Mouse (Mus musculus): Measurements from ENCODE around the gene Dnah8.
"Not testable (repeated sequence)": the region's sequence is repeated elsewhere in the genome, so short reads cannot be mapped to it uniquely, and the experiment has no call there.

Dnah8 gene

GRCm38 (mm10) chr17:30624132-30624531 is at the start of gene Dnah8:
Dnah8 (plus strand) TSS chr17:30624354.
- DNase-seq: not testable (repeated sequence)

GRCm38 (mm10) chr17:30574783-30575075 is 49.4 kb upstream of the Dnah8 start:
- no peak for DNase-seq

- peak; percentile 62 for DNase-seq
Measured at GRCm38 (mm10) chr17:30575121-30575904, 48.8 kb upstream of the Dnah8 start.

- peak; percentile 99 for DNase-seq
Measured at GRCm38 (mm10) chr17:30575941-30576773, 48.0 kb upstream of the Dnah8 start, which contains the start of gene Btbd9. Btbd9 (minus strand) TSS chr17:30576488.

GRCm38 (mm10) chr17:30576946-30577345 is 47.2 kb upstream of the Dnah8 start:
- DNase-seq: no peak

GRCm38 (mm10) chr17:30580781-30581180 is 43.4 kb upstream of the Dnah8 start:
- no peak for DNase-seq

GRCm38 (mm10) chr17:30581201-30581600 is 43.0 kb upstream of the Dnah8 start:
- DNase-seq: no peak

GRCm38 (mm10) chr17:30582313-30582712 is 41.8 kb upstream of the Dnah8 start:
- no peak for DNase-seq

- DNase-seq: no peak
Measured at GRCm38 (mm10) chr17:30583258-30584001, 40.7 kb upstream of the Dnah8 start.

GRCm38 (mm10) chr17:30590417-30591198 is 33.5 kb upstream of the Dnah8 start:
- peak; percentile 68 for DNase-seq

GRCm38 (mm10) chr17:30594407-30594806 is 29.7 kb upstream of the Dnah8 start:
- DNase-seq: no peak

GRCm38 (mm10) chr17:30594846-30595245 is 29.3 kb upstream of the Dnah8 start:
- DNase-seq: no peak

GRCm38 (mm10) chr17:30597786-30598185 is 26.4 kb upstream of the Dnah8 start:
- no peak for DNase-seq

- DNase-seq: no peak
Measured at GRCm38 (mm10) chr17:30598300-30598699, 25.9 kb upstream of the Dnah8 start.

- DNase-seq: no peak
Measured at GRCm38 (mm10) chr17:30602175-30602574, 22.0 kb upstream of the Dnah8 start.

- no peak for DNase-seq
Measured at GRCm38 (mm10) chr17:30604296-30604695, 19.9 kb upstream of the Dnah8 start.

- no peak for DNase-seq
Measured at GRCm38 (mm10) chr17:30605001-30605400, 19.2 kb upstream of the Dnah8 start.

- no peak for DNase-seq
Measured at GRCm38 (mm10) chr17:30606206-30606605, 17.9 kb upstream of the Dnah8 start.

- no peak for DNase-seq
Measured at GRCm38 (mm10) chr17:30606634-30607081, 17.5 kb upstream of the Dnah8 start.

GRCm38 (mm10) chr17:30607330-30607729 is 16.8 kb upstream of the Dnah8 start:
- no peak for DNase-seq

- no peak for DNase-seq
Measured at GRCm38 (mm10) chr17:30607909-30608495, 16.2 kb upstream of the Dnah8 start.

Measured in cerebellum, adult 8-10 months (tissue).